Mouse (Mus musculus): ENCODE data around the gene Gmds.

Gmds gene

DNA sequence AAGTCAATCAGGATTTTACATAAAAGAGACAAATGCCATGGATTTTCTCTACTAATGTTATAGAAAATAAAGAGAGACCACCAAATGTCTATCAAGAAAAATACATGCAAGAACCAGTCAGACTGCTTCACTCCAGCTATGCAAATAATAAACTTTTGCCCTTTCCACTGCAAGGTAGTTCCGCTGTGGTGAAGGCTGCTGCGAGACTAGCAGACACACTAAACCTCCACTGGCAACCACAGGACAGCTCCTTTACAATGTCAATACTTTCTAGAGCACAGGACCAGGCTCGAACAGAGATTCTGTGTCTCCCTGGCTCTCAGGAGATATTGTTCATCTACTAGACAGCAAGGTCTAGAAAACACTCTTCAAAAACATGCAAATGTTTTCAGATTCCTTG is 71.8 kb downstream of the Gmds start:
- DNase-seq = no peak

DNA sequence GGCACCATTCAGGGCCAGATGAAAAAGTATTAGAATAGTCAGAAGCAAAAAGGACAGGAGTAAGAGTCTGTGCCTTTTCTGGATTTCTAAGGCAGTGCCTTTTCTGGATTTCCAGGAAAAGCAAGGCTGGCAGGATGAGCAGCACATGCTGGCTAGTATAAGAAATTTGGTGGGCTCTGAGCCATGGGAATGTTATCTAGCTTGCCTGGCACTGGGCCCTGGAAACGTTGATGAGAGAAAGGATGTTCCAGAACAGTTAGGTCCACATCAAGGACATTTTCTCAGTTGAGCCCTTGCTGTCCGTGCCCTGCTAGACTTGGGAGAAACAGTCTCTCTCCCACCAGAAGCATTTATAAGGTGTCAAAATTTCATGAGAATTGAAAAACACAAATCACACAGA is 82.4 kb downstream of the Gmds start:
- DNase-seq = peak; percentile 13 to 16

DNA sequence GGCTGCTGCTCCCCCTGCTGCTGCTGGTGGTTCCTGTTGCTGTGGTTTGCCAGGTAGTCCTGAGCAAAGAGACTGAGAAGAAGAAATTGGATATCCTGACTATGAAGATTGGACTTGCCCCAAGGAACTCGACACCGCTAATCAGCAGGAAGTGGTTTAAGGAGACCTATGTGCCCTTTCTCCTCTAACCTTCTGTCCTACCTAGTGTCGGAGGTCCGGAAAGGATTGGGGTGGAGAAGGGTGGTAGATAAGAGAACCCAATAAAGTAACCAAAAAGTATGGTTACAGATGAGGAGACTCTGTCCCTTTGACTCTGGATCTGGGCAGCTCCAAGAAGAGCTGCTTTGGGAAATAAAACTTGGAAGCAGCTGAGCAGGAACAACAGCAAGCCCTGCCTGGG is 86.3 kb downstream of the Gmds start:
- DNase-seq = no peak

DNA sequence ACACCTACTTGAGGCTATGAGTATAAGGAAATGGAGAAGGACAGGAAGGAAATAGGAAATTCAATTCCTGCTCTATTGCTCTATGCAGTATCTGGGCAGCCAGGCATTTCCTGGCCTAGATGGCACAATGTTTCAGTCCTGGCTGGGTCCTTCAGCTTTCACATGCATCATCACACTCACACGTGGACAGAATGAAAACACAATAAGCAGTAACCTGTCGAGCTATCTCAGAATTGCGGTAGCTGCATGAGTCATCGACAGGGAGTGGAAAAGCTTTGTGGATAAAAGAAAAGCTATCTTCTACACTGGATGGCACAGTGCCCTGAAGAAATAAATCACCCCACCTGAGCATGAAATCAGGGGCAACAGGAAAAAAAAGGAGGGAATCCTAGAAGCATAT is 96.3 kb downstream of the Gmds start:
- no peak for DNase-seq

DNA sequence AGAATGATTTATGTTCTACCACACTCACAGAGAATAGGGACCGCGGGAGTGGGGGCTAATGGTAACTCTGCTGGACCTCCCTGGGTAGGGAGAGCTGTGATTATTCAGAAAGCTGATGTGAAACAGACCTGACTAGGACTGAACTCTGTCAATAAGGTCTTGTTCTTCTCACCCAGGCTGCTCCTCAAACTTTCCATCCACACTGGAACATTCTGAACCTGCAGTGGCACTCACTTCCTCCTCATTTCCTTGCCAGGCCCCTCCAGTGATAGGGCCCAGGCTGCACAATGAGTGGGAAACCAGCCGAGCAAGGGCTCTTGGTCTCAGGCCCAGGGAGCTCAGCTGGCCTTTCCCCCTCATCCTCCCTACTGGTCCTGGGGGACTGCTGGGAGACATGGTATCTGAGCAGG is 102.3 kb downstream of the Gmds start:
- no peak for DNase-seq

DNA sequence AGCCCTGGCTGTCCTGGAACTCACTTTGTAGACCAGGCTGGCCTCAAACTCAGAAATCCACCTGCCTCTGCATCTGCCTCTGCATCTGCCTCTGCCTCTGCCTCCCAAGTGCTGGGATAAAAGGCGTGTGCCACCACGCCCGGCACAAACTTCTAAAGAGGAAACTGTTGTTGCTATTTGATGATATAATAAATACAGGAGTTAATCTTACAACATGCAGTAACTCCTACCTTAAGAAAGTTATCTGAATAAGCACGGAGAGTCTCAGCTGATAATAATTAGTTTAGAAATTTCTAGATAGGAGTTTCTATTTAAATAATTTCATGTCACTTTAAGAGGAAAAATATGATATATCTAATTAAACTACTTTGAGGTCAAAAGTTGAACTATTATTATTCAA is 103.5 kb downstream of the Gmds start:
- DNase-seq = no peak

DNA sequence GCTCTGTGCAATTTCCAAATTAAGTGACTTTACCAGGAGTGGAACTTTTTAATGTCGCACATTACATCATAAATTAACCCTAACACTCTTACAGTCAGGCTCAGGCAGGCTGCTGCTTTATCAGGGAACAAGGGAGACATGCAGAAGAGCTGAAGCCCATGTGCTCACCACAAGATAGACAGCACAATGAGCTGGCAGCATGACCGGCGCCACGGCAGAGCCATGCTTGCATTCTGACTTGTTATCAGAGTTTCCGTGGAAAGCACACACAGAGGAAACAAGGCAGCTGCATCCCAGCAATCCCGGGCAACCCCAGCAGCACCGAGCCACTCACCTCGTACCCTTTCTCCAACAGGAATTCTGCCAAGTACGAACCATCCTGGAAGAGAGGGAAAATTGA is 104.5 kb downstream of the Gmds start:
- DNase-seq = no peak

DNA sequence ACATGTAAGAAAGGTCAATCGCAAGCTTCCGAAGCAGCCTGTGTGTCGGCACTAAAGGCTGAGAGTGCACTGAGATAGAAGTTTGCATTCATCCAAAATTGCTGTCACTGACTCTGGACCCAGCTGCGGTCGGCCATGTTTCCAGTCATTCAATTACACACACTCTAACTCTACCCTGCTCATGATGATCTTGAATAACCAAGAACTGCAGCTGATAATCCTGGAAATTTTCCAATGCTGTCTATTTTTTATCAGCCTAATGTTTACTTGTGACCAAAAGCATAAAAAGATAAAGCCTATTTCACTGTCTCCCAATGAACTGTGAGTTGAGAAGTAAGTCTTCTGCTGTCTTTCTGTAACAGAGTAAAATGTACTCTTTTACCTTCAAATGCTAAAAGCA is 106.1 kb downstream of the Gmds start:
- no peak for DNase-seq

DNA sequence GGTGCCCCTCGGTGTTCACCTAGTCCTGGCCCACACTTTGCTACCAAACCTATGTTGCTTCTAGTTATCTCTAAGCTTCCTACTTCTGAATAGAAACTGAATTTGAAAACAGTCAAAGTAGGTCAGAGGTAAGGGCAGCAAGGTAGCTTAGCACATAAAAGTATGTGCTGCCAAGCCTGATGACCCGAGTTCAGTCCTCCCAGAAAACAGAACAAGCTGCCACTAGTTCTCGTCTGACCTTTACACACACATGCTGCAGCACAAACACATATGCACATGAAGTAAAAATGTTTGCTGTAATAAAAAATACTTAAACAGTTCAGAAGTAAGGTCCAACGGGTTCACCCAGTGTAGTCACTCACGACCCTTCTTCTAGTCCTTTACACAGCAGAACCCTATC is 106.6 kb downstream of the Gmds start:
- DNase-seq = no peak

DNA sequence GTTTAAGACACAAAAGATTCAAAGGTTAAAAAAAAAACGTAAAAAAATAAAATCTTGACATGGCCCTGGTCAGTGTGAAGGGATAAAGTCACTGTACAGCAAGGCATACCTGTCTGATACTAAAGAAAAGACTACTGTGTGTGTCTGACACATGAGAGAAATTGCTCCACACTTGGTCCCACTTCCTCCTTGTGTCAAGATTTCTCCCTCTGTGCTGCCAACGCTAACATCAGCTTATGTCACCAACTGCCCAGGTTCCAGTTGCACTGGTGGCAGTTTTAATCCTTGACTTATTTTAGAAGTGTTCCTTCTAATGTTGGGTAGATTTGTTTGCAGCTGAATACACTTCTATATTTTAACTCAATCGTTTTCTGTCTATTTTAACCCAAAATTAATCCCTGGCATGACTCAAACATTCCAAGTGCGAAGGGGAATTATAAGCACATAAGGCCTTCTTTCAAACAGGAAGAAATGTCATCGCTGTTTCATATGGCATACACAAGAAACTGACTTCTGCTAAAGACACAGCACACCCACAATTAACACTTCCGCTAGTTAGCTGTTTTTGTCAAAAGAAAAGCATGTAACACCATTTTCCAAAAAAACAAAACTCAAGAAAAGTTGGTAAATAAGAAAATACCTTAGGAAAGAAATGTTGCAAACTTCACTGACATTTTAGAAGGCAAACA is 110.5 kb downstream of the Gmds start:
- DNase-seq = no peak

DNA sequence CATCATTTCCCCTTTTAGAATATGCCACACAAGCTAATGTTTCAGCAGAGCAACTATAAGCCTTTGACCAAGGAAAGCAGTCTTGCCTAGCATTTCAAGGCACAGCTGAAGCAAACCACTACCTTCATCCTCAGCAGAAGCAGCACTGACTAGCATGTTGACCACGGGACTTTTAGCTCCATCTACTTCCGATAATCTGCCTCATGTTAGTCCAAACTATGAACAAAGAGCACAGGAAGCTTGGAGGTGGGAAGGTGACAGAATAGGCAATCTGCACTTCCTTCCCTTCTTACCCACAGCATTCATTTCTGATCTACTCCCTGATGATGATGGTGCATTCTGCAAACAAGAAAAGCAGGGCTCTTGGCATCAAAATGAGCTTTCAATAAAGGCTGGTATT is 120.9 kb downstream of the Gmds start:
- no peak for DNase-seq

DNA sequence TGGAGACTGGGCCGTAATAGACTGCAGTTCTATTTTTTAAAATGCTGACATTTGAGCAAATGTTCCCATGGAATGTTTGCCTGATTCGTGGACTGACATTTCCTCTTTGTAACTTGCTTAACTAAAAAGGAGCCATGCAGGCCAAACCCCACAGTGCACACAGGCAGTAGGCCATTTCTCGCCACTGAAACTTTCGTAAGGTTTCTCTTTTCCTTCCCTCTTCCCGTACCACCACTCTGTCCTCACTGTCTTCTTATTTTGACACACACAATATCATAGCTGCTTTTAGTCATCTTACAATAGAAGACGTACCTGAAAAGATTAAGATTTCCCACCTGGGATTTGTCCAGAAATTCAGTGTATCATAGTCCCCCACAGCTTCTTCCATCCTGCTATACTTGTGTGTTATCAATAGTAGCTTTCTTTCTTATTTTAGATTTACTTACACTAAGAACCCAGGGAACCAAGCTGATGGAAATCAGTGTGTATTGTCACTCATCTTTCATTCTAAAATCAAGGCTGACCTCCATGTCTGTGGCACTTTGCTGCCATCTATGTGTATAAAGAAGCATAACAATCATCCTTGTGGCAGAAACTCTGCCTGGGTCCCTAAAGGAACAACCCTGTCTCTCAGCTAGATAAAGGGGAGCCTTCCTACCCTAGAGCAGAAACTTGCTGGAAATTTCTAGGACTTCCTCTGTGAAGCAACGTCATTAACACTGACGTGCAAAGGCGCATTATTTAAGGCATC is 124.7 kb downstream of the Gmds start:
- peak; percentile 4 to 36 for DNase-seq

DNA sequence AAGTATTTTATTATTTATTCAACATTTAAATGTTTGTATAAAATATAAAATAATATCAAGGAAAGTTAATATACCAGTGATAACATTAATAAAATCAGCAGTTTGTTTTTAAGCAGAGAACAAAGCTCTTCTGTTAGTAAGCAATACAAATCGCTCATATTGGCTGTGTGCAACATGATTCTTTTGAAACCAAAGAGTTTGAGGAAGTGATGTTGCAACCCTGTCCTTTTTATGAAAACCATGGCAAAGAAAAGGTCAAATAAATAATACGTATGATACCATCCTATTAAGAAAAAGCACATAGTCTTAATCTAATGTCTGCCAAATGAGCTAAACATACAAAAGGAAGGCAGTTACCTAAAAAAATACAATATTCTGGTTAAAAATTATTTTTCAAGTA is 126.4 kb downstream of the Gmds start:
- no peak for DNase-seq

DNA sequence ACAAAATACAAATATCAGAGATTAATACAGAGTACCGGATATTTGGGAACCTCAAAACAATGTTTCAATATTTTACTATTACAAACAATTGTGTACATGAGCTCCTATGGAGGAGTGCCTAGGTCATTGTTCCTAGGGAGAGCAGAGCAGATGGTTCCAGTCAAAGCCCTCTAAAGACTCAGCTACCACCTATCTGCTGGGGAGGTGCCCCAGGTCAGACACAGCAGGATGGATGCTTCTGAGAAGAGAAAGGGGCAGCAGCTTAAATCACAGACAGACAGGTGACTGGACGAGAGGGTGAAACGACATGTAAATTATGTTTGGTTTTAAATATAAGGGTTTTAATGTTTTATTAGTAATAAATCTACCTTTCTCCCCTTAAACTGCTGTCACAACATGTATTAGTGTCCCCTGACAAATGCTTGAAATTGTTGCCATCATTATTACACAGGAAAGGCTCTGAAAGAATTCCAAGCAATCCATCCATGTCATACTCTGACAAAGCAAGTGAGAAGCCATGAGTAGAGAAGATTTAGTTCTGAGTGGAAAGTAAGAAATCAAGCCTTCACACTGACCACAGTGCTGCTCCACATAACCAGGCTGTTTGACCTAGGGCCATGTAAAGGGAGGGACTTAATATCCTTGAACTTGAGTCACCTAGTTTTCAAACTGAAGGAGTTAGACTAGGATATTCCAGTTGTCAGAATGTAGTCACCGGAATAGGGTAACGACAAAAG is 131.2 kb downstream of the Gmds start:
- DNase-seq = no peak

DNA sequence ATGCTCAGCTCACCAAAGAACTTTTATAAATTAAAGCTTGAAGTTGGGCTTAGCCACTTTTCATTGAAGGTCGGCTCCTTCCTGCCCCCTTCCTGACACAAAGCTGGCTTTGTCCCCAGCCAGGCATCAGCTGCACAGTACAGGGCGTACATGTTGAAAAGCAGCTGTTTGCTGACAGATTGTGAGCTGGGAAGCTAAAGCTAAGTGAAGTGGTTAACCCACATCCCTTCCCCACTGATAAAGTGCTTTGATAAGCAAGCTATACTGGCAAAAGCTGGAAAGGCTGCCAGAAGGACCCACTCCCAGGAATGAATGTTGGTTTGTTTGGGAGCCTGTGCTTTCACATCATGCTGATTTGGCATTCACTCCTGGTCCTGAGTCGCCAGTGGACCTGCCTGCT is 158.6 kb downstream of the Gmds start:
- DNase-seq = no peak

DNA sequence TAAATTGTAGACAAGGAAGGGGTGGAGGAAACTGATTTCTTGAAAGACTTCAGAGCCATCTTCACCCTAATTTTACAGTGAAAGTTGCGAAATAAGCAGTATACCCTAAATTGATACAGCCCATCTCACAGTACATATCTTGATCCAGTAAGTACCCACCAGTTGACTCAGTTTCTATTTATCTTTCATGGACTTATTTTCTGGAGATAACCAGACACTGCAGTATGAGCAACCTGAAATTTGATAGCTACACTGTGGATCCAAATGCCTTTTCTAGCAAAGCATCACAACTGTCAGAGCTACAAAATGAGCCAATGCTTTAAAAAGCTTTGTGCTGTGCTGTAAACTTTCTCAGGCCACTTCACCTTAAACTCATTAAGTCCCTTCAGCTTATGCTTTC is 159.9 kb downstream of the Gmds start:
- DNase-seq = no peak

DNA sequence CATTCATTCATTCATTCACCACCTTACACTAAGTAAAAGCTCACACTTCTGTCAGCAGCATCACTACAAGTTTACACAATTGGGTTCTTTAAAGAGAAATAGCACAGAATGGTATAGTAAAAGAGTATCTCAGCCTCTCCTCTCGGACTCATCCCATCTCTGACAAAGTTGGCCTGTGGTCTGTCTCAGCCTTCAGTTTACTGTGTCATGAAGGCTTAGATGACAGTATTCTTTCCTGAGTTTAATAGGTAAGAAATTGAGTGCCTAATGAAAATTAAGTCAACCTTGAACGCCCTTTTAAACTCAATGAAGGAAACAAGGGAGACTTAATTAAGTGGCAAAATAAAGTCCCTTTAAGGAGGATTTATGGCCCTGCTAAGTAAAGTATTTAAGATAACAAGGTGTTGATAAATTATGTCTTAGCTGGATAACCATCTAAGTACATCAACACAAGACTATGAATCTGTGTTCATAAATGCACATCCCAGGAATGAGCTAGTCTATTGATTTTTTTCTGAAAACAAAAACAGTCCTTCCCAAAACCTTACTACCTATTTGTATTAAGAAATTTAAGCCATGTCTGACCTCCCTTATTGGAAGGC is 160.6 kb downstream of the Gmds start:
- no peak for DNase-seq

DNA sequence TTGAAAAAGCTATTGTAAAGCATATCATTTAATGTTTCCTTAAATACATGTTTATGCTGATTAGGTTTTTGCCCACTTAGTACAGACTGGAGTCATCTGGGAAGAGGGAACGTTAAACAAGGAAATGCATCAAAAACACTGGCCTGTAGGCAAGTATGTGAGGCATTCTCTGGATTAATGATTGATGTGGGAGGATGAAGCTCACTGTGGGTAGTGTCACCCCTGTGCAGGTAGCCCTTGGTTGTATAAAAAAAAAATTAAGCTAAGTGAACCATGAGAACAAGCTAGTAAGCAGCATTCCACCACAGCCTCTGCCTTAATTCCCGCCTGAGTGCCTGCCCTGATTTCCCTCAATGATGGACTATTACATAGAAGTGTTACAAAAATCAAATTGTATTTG is 163.5 kb downstream of the Gmds start:
- no peak for DNase-seq

DNA sequence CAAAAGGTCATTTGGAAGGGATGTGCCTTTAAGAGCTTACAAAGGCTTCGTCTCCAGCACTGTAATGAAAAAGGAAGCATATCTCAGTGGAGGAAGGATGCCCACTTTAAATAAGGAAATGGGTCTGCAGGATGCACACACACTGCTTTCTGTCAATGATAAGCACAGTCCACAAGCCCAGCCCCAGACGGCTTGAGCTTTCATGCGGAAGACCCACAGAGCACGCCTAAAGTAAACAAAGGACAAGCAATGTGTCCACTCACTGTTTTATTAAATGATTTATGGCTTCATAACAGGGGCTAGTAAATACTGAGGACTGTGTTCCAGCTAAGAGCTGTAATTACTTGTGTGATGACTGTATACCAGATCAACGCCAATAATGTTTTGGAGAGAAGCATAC is 169.4 kb downstream of the Gmds start:
- no peak for DNase-seq

DNA sequence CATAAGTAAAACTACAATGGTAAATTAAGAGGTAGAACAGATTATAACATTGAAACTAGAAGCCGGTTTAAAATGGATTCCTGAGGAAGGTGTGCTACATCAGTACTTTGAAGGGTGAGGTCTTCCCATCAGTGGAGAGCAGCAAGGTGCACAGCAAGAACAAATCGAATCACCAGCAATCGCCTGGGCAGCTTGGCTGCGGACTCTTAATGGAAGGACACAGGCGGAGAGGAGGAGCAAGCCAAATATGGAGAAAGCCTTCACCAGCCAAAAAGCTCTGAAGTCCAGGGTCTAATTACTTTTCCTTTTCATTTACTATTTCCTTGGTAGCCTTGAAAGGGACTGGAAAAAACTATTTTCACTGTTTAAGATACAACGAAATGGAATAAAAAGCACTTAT is 170.7 kb downstream of the Gmds start:
- no peak for DNase-seq

DNA sequence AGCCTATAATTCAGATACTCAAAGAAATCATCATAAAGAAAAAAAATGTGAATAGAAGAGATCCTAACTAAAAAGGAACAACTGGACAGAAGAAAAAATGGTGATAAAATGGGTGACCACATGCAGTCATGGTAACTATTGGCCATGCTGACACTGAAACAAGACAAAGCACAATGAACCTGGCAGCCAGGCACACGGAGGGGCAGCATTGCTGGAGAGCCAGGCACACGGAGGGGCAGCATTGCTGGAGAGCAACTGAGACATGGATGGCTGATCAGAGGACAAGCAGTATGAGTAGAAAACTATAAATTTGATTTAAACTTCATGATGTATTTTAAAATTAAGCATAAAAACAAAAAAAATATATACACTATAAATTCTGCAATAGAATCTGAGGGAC is 173.0 kb downstream of the Gmds start:
- DNase-seq = no peak

DNA sequence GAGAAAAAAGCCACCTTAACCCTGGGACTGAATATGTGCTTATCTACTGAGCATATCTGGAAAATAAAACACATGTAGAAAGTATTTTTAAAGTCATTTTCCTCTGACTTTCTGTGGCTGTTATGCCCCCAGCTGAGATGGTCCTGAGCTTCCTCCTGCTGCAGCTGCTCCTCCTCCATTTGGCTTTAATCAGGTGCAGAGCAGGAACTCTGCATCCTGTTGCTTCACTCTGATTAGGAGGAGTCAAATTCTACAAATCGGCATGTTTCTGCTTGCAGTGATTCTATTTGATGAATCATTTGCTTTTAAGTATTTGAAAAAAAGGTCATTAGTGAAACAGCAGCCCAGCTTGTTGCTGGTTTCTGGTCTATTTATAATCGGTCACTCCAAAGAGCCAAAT is 177.0 kb downstream of the Gmds start:
- no peak for DNase-seq

DNA sequence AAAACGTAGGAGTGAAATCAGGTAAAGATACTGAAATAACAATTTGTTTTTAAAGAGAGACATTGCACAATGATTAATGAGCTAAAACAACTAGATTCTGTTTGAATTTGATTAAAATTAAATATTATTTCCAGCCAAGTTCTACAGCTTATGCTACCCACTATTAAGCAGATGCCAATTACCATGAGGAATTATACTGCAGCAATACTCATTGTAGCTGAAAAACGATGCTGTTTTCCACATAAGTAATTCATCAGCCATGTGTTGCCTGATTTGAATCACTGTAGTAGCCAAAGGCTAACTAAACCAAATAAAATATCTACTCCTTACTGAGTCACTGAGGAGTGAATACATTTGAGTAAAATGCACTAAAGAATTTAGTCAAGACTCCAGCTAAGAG is 180.3 kb downstream of the Gmds start:
- no peak for DNase-seq

DNA sequence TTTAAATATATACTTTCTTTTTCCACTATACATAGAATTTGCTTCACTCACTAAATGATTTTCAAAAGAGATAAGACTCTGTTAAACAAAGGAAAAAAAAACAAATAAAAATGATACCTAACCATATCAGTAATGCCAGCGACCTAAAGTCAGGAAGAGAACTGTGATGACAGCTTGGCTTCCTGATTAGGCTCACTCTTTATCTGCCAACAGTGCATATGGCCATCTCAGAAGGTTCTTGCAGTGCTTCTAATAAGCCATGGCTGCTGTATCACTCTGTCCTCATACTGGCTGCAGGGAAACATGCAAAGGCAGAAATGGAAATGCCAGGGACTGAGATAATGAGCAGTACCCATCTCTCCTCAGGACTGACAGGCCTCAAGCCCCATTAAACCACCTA is 192.6 kb downstream of the Gmds start:
- DNase-seq = peak; percentile 22 to 48
